Mouse (Mus musculus): ENCODE measurements around the gene Vwa8. TPM values are rescaled to one million over a fixed set of nuclear protein-coding genes. Genes with fewer than 3 reads are reported as not detected.

The Vwa8 gene
- polyA plus RNA-seq, 2 experiments: 6.4 to 8.3 TPM

DNA sequence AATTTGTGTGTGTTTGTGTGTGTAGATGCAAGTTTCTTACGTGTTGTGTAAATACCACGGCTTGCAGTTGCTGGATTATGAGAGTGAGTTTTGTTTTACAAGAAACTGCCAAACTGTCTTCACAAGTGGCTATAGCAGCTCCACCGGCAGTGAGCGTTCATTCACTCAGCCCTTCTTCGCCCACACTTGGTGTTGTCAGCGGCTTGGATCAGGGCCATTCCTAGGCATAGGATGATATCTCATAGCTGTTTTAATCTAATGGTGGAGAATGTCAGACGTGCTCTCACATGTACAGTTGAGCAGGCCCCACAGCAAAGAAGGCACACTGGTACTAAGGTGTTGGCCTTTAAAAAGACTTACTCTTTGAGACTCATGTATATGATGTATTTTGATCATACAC is 328.9 kb downstream of the Vwa8 start:
- no peaks in the 10 kb centered on the region for H3K27me3 ChIP-seq (ENCODE audit: control insufficient read depth, insufficient read depth, low read length)
- TF ChIP-seq EP300 (IDR thresholded peaks at IDR 0.05; ENCODE audit: low read depth) (no peak), CTCF (IDR thresholded peaks at IDR 0.05; ENCODE audit: low read depth) (no peak)
- no peaks in the 10 kb centered on the region for H3K36me3 ChIP-seq (replicated peaks; ENCODE audit: control insufficient read depth, insufficient read depth, low read depth)
- H3K27ac ChIP-seq: no peak overlapping the region
- H3K4me1 ChIP-seq (replicated peaks; ENCODE audit: control insufficient read depth in 2 of 2, insufficient read depth in 2 of 2, low read length in 1 of 2): no peaks in the 10 kb centered on the region
- H3K4me2 ChIP-seq (ENCODE audit: low read depth): no peak overlapping the region
- H3K4me3 ChIP-seq (ENCODE audit: insufficient read depth in 1 of 2, low read depth in 2 of 2, low read length in 2 of 2): no peak overlapping the region
- 82% methylated on average over 7 of the region's 7 CpGs for WGBS (ENCODE audit: insufficient replicate concordance)
- DNase-seq (ENCODE audit: low read depth in 3 of 3, low spot score in 3 of 3): no peak
- no peak for ATAC-seq (ENCODE audit: insufficient read depth)
- H3K9me3 ChIP-seq (ENCODE audit: control insufficient read depth, low read length): no peaks in the 10 kb centered on the region; the same call in 1 of the 2 replicates
- no peak overlapping the region for H3K9ac ChIP-seq (replicated peaks)

DNA sequence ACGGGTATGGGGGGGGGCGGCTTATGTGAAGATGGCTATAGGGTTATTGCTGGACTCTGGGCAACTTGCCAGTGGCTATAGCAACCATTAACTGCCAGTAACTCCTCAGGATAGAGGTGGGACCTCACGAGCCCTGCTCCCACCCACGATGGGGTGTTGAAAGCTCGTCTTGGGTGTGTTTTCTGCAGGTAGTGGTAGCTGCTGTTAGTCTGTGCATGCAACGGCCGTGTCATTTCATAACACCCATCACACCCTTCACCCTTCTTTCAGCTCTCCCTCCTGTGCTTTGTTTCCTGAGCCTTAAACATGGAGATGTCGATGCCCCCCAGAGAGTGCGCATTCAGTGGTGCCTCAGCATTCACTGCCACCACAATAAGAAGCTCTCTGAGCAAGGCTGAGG is 329.4 kb downstream of the Vwa8 start:
- H3K36me3 ChIP-seq (replicated peaks; ENCODE audit: control insufficient read depth, insufficient read depth, low read depth): no peaks in the 10 kb centered on the region
- 79% methylated on average over 9 of the region's 9 CpGs for WGBS (ENCODE audit: insufficient replicate concordance)
- no peaks in the 10 kb centered on the region; the same call in 1 of the 2 replicates for H3K9me3 ChIP-seq (ENCODE audit: control insufficient read depth, low read length)
- no peak overlapping the region for H3K4me3 ChIP-seq (ENCODE audit: insufficient read depth in 1 of 2, low read depth in 2 of 2, low read length in 2 of 2)
- no peaks in the 10 kb centered on the region for H3K4me1 ChIP-seq (replicated peaks; ENCODE audit: control insufficient read depth in 2 of 2, insufficient read depth in 2 of 2, low read length in 1 of 2)
- no peak overlapping the region for H3K4me2 ChIP-seq (ENCODE audit: low read depth)
- ATAC-seq (ENCODE audit: insufficient read depth): no peak
- no peak overlapping the region for H3K27ac ChIP-seq
- no peak for DNase-seq (ENCODE audit: low read depth in 3 of 3, low spot score in 3 of 3)
- H3K27me3 ChIP-seq (ENCODE audit: control insufficient read depth, insufficient read depth, low read length): no peaks in the 10 kb centered on the region
- TF ChIP-seq CTCF (IDR thresholded peaks at IDR 0.05; ENCODE audit: low read depth) (no peak), EP300 (IDR thresholded peaks at IDR 0.05; ENCODE audit: low read depth) (no peak)
- no peak overlapping the region for H3K9ac ChIP-seq (replicated peaks)

DNA sequence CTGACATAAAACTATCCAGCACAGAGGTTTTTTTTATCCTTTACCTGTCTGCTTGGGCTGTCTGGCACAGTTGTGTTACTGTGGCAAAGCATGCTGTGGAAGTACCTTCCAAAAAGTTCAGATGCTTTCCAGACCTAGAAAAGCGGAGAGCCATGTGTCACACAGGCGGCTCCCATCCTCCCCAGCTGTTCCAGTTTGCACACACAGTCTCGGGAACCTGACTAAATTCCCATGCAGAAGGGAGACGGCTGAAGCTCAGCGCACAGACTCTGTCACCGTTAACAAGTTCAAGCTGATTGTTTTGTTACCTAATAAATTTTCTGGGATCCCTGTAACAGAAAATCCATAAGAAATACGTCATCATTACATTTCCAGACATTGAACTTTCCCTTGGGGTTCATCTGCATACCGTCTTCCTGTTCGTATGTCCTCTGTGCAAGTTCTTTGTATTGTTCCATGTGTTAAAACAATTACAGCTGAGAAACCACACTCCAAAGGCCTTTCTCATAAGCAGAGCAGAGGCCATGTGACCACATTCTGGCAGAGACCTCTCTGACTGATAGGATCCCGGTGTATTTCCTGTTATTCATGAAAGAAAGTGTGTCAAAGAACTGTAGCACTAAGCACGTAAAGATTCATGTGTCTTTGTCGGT is 331.4 kb downstream of the Vwa8 start:
- TF ChIP-seq CTCF (IDR thresholded peaks at IDR 0.05; ENCODE audit: low read depth) (no peak), EP300 (IDR thresholded peaks at IDR 0.05; ENCODE audit: low read depth) (no peak)
- no peak overlapping the region for H3K9ac ChIP-seq (replicated peaks)
- WGBS (ENCODE audit: insufficient replicate concordance): 54% methylated on average over 12 of the region's 12 CpGs
- no peak overlapping the region for H3K4me3 ChIP-seq (ENCODE audit: insufficient read depth in 1 of 2, low read depth in 2 of 2, low read length in 2 of 2)
- DNase-seq (ENCODE audit: low read depth in 3 of 3, low spot score in 3 of 3) (no peak), ATAC-seq (ENCODE audit: insufficient read depth) (no peak)
- no peaks in the 10 kb centered on the region; the same call in 1 of the 2 replicates for H3K9me3 ChIP-seq (ENCODE audit: control insufficient read depth, low read length)
- no peaks in the 10 kb centered on the region for H3K4me1 ChIP-seq (replicated peaks; ENCODE audit: control insufficient read depth in 2 of 2, insufficient read depth in 2 of 2, low read length in 1 of 2)
- no peak overlapping the region for H3K27ac ChIP-seq
- no peaks in the 10 kb centered on the region for H3K36me3 ChIP-seq (replicated peaks; ENCODE audit: control insufficient read depth, insufficient read depth, low read depth)
- no peaks in the 10 kb centered on the region for H3K27me3 ChIP-seq (ENCODE audit: control insufficient read depth, insufficient read depth, low read length)
- H3K4me2 ChIP-seq (ENCODE audit: low read depth): no peak overlapping the region

DNA sequence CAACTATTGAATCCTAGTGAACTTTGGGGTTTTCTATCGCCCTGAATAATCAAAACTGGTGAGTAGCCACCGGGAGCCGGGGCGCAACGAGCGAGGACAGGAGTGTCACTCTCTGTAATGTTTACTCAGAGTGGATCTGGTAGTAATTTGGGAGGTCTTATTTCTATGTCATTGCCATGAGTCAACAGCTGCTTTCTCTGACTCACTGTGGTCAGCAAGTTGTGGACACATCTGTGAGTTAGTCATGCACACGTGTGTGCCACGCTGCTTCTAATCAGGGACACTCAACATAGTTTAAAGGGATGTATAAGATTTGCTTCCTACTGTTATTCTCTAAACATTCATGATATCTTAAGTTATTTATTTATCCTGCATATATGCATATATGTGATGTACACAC is 332.9 kb downstream of the Vwa8 start:
- Histone ChIP-seq H3K27me3 (ENCODE audit: control insufficient read depth, insufficient read depth, low read length) (no peaks in the 10 kb centered on the region), H3K36me3 (replicated peaks; ENCODE audit: control insufficient read depth, insufficient read depth, low read depth) (no peaks in the 10 kb centered on the region), H3K4me2 (ENCODE audit: low read depth) (no peak overlapping the region), H3K4me1 (replicated peaks; ENCODE audit: control insufficient read depth in 2 of 2, insufficient read depth in 2 of 2, low read length in 1 of 2) (no peaks in the 10 kb centered on the region), H3K9me3 (ENCODE audit: control insufficient read depth, low read length) (no peaks in the 10 kb centered on the region), H3K27ac (no peak overlapping the region), H3K4me3 (ENCODE audit: insufficient read depth in 1 of 2, low read depth in 2 of 2, low read length in 2 of 2) (no peak overlapping the region), H3K9ac (replicated peaks) (no peak overlapping the region)
- WGBS (ENCODE audit: insufficient replicate concordance): 76% methylated on average over 8 of the region's 8 CpGs
- TF ChIP-seq CTCF (IDR thresholded peaks at IDR 0.05; ENCODE audit: low read depth) (no peak), EP300 (IDR thresholded peaks at IDR 0.05; ENCODE audit: low read depth) (no peak)
- no peak for DNase-seq (ENCODE audit: low read depth in 3 of 3, low spot score in 3 of 3)
- no peak for ATAC-seq (ENCODE audit: insufficient read depth)

DNA sequence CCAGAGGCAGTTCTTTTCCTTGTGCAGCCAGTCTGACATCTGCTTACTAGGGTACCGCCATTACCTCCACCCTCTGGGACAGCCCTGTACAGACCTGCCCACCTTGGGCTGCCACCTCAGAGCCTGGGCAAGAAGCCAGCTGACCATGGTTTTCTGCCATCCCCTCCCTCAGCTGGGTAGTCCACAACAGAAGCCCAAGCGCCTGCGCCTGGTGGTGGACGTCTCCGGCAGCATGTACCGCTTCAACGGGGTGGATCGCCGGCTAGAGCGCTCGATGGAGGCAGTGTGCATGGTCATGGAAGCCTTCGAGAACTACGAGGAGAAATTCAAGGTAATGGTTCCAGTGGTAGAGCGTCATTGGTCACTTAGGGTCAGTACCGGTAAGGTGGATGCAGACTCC is 333.9 kb downstream of the Vwa8 start:
- no peak overlapping the region for H3K27ac ChIP-seq
- WGBS (ENCODE audit: insufficient replicate concordance): 92% methylated on average over 15 of the region's 15 CpGs
- no peak for ATAC-seq (ENCODE audit: insufficient read depth)
- no peak overlapping the region for H3K4me2 ChIP-seq (ENCODE audit: low read depth)
- no peak for TF ChIP-seq CTCF (IDR thresholded peaks at IDR 0.05; ENCODE audit: low read depth)
- TF ChIP-seq EP300 (IDR thresholded peaks at IDR 0.05; ENCODE audit: low read depth): no peak
- no peaks in the 10 kb centered on the region for H3K4me1 ChIP-seq (replicated peaks; ENCODE audit: control insufficient read depth in 2 of 2, insufficient read depth in 2 of 2, low read length in 1 of 2)
- H3K27me3 ChIP-seq (ENCODE audit: control insufficient read depth, insufficient read depth, low read length): no peaks in the 10 kb centered on the region
- DNase-seq (ENCODE audit: low read depth in 3 of 3, low spot score in 3 of 3): no peak
- no peak overlapping the region for H3K9ac ChIP-seq (replicated peaks)
- no peaks in the 10 kb centered on the region for H3K36me3 ChIP-seq (replicated peaks; ENCODE audit: control insufficient read depth, insufficient read depth, low read depth)
- H3K4me3 ChIP-seq (ENCODE audit: insufficient read depth in 1 of 2, low read depth in 2 of 2, low read length in 2 of 2): no peak overlapping the region
- no peaks in the 10 kb centered on the region for H3K9me3 ChIP-seq (ENCODE audit: control insufficient read depth, low read length)
